Mouse (Mus musculus): ENCODE data around the gene Aoah.

DNA sequence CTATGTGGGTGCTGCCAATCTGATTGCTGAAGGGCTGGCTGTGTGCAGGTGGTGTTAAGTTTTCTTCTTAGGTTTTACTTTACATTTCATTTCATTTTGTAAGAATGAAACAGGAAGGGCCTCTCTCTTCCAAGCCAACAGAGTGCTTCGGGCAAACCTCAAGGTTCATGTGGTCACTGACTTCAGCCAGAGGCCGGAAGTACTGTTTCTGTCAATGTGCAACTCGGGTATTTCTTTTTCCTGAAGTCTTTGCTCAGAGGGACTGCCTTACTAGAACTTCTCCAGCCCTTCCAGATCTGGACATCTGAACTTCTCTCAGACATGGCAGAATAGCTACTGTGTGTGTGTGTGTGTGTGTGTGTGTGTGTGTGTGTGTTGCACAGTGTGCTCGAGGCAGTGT lies at the start of gene Aoah:
- TF ChIP-seq POLR2A (IDR thresholded peaks at IDR 0.05; ENCODE audit: low read depth, low read length) (no peak), CTCF (IDR thresholded peaks at IDR 0.05; ENCODE audit: extremely low read depth, insufficient read depth, insufficient read length, insufficient replicate concordance) (no peak)
